Mouse (Mus musculus): ENCODE measurements at regions not wholly inside any gene's neighbourhood (a gene's known extent, or its start where the extent isn't known, plus 50 kb on each side); places are given as distances from the start of the nearest gene placed in this dataset.

GRCm38 (mm10) chr13:47848371-47849188 lies 412.4 kb upstream of the Id4 start:
- intact Hi-C loops (cut with DNase I): no loop called here
- DNase-seq: peak; percentile 89

DNA sequence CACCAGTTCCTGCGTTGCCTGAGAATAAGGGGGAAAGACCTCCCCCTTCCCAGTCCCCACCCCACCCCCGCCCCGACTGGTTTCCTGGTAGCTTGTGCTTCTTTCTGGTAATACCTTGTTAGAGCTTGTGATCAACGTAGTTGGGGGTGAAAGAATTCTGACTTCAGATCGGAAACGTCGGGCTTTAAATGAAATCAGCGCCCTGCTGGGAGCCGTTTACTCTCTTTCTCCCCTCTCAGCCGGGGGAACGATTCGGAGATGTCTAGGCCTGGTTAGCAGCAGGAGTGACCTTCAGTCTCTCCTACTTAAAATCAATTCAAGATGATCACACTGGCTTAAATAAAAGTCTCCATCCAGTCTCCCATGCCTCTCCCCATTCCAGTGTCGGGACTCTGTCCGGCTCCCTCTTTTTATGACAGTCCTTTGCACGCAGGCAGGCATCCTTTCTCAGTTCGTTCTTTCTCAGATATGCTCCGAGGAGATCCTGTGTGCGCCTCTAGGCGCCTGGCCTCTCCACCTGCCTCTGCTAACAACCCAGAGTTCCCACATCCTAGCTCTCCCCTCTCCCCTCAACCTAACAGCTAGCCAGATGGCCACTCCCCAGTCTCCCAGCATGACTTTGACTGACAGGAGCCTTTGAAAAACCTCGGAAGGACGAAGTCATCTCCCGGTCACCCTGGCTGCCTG lies 405.5 kb upstream of the Id4 start:
- DNase-seq: peak; percentile 53
- intact Hi-C loops (cut with DNase I): no loop called here

GRCm38 (mm10) chr13:47858946-47859345 lies 402.1 kb upstream of the Id4 start:
- DNase-seq: no peak
- intact Hi-C loops (cut with DNase I): no loop called here

DNA sequence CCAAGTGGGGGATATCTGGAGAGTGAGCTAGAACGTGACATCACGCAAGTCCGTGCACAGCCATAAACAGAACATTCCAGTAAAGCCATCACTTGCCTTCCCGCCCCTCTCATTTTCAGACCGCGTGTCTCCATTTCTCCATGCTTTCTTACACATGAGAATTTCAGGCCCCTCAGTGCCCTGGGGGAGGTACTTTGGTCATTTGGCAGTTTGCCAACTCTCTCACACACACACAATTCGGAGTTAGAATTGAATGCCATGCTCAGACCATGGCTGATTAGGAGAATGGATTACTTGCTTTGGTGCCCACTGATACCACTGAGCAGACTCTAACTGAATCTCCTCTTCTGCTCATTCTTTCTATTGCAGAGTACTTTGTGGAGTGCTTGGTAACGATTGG lies 400.7 kb upstream of the Id4 start:
- intact Hi-C loops (cut with DNase I): no loop called here
- peak; percentile 34 for DNase-seq

GRCm38 (mm10) chr13:47862896-47863295 lies 398.1 kb upstream of the Id4 start:
- intact Hi-C loops (cut with DNase I): no loop called here
- DNase-seq: no peak

- intact Hi-C loops (cut with DNase I): no loop called here
- DNase-seq: no peak
These were observed 392.4 kb upstream of the Id4 start for GRCm38 (mm10) chr13:47868656-47869055.

DNA sequence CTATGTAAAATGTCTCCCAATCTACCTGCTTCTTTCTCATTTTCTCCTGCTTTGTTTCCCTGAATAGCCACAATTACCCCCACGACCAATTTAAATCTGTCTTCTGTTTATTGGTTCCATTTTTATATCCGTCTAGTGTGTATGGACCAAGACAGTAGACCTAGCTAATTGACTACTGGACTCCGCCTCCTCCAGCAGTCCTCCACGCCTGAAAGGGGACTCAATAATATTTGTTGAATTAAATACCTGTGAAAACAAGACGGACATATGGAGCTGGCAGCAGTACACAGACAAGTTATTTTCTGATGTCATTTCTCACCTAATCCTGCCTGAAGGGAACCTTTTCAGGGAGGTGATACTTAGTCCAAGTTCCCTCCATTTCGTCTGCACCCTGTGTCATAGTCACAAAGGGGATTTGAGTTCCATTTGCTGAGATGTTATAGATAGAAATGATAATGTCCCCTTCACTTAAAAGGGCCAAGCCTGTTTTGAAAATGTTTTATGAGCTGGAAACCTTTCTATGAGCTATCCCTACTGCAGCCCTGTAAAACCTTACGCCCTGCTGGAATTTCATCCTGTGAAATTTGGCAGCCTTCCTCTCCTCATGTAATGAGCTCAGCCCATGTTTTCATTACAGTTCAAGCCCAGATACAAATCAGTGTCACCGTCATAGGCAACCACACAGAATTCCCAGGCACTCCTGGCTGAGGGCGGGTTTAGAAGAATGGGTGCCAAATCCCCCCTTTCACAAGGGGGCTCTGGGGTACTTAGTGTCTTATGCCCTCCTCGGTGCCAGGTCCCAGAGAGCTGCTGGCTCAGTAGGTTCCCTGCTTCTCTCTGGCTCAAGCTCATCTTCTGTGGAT lies 391.1 kb upstream of the Id4 start:
- peak; percentile 32 for DNase-seq
- intact Hi-C loops (cut with DNase I): no loop called here

- no peak for DNase-seq
- intact Hi-C loops (cut with DNase I): no loop called here
These were observed 388.4 kb upstream of the Id4 start for GRCm38 (mm10) chr13:47872645-47873044.

GRCm38 (mm10) chr13:47892569-47892968 lies 368.5 kb upstream of the Id4 start:
- peak; percentile 28 for DNase-seq
- intact Hi-C loops (cut with DNase I): no loop called here

GRCm38 (mm10) chr13:47894331-47894730 lies 366.7 kb upstream of the Id4 start:
- no peak for DNase-seq
- intact Hi-C loops (cut with DNase I): no loop called here

DNA sequence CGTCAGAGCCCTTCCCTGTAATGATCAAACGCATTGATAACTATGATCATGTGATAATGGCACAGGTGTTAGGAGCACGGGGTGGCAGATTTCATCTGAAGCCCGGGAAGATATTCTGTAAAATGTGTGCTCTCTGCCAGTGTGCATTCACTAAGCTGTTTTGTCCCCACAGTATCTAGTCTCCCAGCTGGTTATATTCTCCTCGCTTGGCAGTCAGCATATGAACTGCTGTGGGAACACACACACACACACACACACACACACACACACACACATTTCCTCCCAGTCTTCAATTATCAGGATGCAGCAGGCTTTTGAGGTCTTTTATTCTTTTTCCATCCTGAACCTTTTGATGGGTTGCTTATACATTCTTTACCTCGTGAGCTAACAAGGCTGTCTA lies 365.8 kb upstream of the Id4 start:
- intact Hi-C loops (cut with DNase I): no loop called here
- DNase-seq: no peak

DNA sequence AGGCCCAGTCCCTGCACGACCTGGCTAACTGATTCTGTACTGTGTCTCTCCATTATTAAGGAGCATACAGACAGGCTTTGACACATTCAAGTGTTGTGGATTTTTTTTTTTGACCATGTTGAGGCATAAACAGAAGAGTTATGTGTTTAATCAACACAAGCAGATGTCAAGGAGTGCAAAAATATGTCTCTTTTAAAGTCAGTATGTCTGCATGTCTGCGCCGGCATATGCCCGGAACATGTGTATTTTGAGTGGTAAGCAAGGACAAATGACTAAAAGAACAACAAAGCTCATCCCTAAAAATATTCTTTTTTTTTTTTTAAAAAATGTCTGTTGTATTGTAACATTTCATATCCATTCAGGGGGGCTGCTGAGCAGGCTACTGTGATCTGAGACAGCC lies 364.4 kb upstream of the Id4 start:
- no peak for DNase-seq
- intact Hi-C loops (cut with DNase I): no loop called here

GRCm38 (mm10) chr13:47909851-47910530 lies 351.0 kb upstream of the Id4 start:
- intact Hi-C loops (cut with DNase I): no loop called here
- DNase-seq: peak; percentile 60

GRCm38 (mm10) chr13:47910531-47910910 lies 350.5 kb upstream of the Id4 start:
- peak; percentile 21 for DNase-seq
- intact Hi-C loops (cut with DNase I): no loop called here

- intact Hi-C loops (cut with DNase I): no loop called here
- DNase-seq: peak; percentile 95
These were observed 344.6 kb upstream of the Id4 start for GRCm38 (mm10) chr13:47916456-47916855.

GRCm38 (mm10) chr13:47917370-47917769 lies 343.7 kb upstream of the Id4 start:
- no peak for DNase-seq
- intact Hi-C loops (cut with DNase I): no loop called here

DNA sequence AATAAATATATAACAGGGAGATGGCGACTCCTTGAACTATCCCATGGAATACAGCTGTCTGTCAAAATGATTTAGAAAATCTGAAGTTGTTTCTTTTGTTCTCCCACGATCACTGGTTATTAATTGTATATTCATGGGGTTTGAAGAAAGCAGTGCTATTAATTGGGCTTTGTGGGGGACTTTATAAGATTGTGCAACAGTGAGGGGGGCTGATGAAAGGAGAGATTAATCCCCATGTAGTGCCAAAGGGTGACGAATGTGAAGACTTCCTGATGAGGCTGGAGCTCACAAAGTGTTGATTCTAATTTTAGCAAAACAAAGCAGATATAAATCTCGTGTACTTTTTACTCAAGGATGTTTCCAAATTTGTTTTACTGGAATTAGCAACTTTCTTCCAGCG lies 340.0 kb upstream of the Id4 start:
- intact Hi-C loops (cut with DNase I): no loop called here
- no peak for DNase-seq

- intact Hi-C loops (cut with DNase I): no loop called here
- peak; percentile 43 for DNase-seq
These were observed 320.3 kb upstream of the Id4 start for GRCm38 (mm10) chr13:47940696-47941095.

DNA sequence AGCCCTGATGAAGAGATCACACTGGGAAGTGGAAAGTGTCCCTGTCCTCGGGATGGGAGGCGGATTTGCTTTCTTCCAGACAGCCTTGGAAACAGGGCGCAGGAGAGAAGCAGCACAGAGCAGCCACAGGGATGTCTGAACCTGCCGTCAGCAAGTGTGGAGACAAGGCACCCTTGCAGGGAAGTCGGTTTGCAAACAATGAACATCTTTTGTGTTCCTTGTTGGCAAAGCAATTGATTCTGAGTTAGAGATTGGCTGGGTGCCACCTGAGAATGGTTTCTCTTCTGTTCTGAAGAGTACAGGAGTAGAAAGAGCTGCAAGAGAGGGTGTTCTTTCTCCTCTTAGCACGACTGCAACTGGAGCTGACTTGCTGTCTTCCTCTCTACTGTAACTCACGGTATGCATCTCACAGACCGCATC lies 318.6 kb upstream of the Id4 start:
- intact Hi-C loops (cut with DNase I): no loop called here
- DNase-seq: peak; percentile 43

DNA sequence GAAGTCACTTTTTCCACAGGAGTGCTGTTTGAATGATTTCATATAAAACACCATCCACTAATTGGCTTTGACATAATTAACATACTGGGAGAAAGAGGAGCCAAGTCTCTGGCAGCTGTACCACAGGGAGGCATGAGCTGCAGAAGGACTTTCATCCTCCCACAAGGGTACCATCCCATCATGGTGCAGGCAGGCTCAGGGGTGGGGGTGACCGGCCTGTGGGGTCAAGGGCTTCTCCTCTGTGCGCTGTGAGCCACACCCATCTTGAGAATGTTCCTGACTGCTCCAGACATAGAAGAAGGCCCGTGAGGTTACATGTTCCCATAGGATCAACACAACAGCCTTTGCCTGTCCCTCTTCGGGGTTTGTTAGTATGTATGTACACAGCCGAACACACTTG lies 317.4 kb upstream of the Id4 start:
- DNase-seq: peak; percentile 56
- intact Hi-C loops (cut with DNase I): no loop called here
